Mouse (Mus musculus) embryo, embryonic 11.5 days (tissue): ENCODE results near the gene Camta1.
A peak's percentile ranks its signal among the peaks of the same experiment; 100 is the strongest.

Experiments used
- DNase-seq: peaks from one replicate; pipeline ENCODE4 v3.0.0-alpha.2; 2012; ENCODE audit warnings: low read depth, low spot score

The Camta1 gene

GRCm38 (mm10) chr4:151520103-151520502 lies 341.6 kb downstream of the Camta1 start:
- DNase-seq: no peak

- DNase-seq: no peak
These were observed 342.7 kb downstream of the Camta1 start for GRCm38 (mm10) chr4:151519011-151519410.

- DNase-seq: no peak
These were observed 344.5 kb downstream of the Camta1 start for GRCm38 (mm10) chr4:151516998-151517799.

GRCm38 (mm10) chr4:151515316-151515715 lies 346.4 kb downstream of the Camta1 start:
- DNase-seq: no peak

- no peak for DNase-seq
These were observed 350.6 kb downstream of the Camta1 start for GRCm38 (mm10) chr4:151511092-151511491.

- no peak for DNase-seq
These were observed 351.3 kb downstream of the Camta1 start for GRCm38 (mm10) chr4:151510417-151510816.

GRCm38 (mm10) chr4:151506701-151507100 lies 355.0 kb downstream of the Camta1 start:
- DNase-seq: no peak

GRCm38 (mm10) chr4:151498481-151499276 lies 363.0 kb downstream of the Camta1 start:
- no peak for DNase-seq

- no peak for DNase-seq
These were observed 365.1 kb downstream of the Camta1 start for GRCm38 (mm10) chr4:151496581-151496980.

- no peak for DNase-seq
These were observed 366.3 kb downstream of the Camta1 start for GRCm38 (mm10) chr4:151495276-151495882.

- DNase-seq: no peak
These were observed 368.9 kb downstream of the Camta1 start for GRCm38 (mm10) chr4:151492786-151493185.

- no peak for DNase-seq
These were observed 377.7 kb downstream of the Camta1 start for GRCm38 (mm10) chr4:151483977-151484313.

- peak; percentile 64 for DNase-seq
These were observed 378.2 kb downstream of the Camta1 start for GRCm38 (mm10) chr4:151483299-151483976.

GRCm38 (mm10) chr4:151480928-151481327 lies 380.7 kb downstream of the Camta1 start:
- DNase-seq: no peak

- DNase-seq: no peak
These were observed 383.7 kb downstream of the Camta1 start for GRCm38 (mm10) chr4:151477950-151478349.

GRCm38 (mm10) chr4:151474895-151475470 lies 386.7 kb downstream of the Camta1 start:
- no peak for DNase-seq

- no peak for DNase-seq
These were observed 389.8 kb downstream of the Camta1 start for GRCm38 (mm10) chr4:151471886-151472285.

GRCm38 (mm10) chr4:151468381-151468780 lies 393.3 kb downstream of the Camta1 start:
- DNase-seq: no peak

GRCm38 (mm10) chr4:151458686-151459085 lies 403.0 kb downstream of the Camta1 start:
- DNase-seq: no peak

- DNase-seq: no peak
These were observed 407.1 kb downstream of the Camta1 start for GRCm38 (mm10) chr4:151454611-151455010.

- DNase-seq: no peak
These were observed 407.6 kb downstream of the Camta1 start for GRCm38 (mm10) chr4:151454065-151454464.
